Mouse (Mus musculus) liver, embryonic 11.5 days (tissue): Measurements from ENCODE around the gene Abl1. TPM values are rescaled to one million over a fixed set of nuclear protein-coding genes. Genes with fewer than 3 reads are reported as not detected.
A peak's percentile ranks its signal among the peaks of the same experiment; 100 is the strongest.

Experiments
- ATAC-seq: fragments of 200-750 bp; cut with Nextera tagmentation; replicated peaks from 2 replicates; pipeline ENCODE4 v1.8.0; 2017; ENCODE audit warnings: moderate number of reproducible peaks, mild to moderate bottlenecking, moderate TSS enrichment, moderate library complexity; ENCODE audit not compliant: low FRiP score
- DNase-seq: peaks from one replicate; pipeline ENCODE4 v3.0.0-alpha.2; 2017; ENCODE audit warnings: low spot score
- H3K27ac ChIP-seq: fragments of 300-500 bp; sonication (generic); 2 replicates; pipeline ENCODE4 v1.5.1; 2014; ENCODE audit warnings: mild to moderate bottlenecking, low read depth, low read length, control low read depth
- H3K27me3 ChIP-seq: fragments of 300-500 bp; sonication (generic); replicated peaks from 2 replicates; pipeline ENCODE4 v1.6.1; 2014; ENCODE audit warnings: low read length, mixed read lengths; ENCODE audit not compliant: control insufficient read depth, insufficient read depth
- H3K36me3 ChIP-seq: fragments of 300-500 bp; sonication (generic); 2 replicates; pipeline ENCODE4 v1.6.1; 2014; ENCODE audit warnings: mild to moderate bottlenecking, low read length, moderate library complexity, mixed read lengths; ENCODE audit not compliant: control insufficient read depth, insufficient read depth
- H3K4me1 ChIP-seq: fragments of 300-500 bp; sonication (generic); replicated peaks from 2 replicates; pipeline ENCODE4 v1.6.1; 2014; ENCODE audit warnings: low read length, mixed read lengths; ENCODE audit not compliant: control insufficient read depth, insufficient read depth
- H3K4me2 ChIP-seq: fragments of 300-500 bp; sonication (generic); 2 replicates; pipeline ENCODE4 v1.6.1; 2014; ENCODE audit warnings: mild to moderate bottlenecking, control low read depth, moderate library complexity
- H3K4me3 ChIP-seq: fragments of 300-500 bp; sonication (generic); 2 replicates; pipeline ENCODE4 v1.5.1; 2014; ENCODE audit warnings: low read depth, low read length, control low read depth
- H3K9ac ChIP-seq: fragments of 300-500 bp; sonication (generic); 2 replicates; pipeline ENCODE4 v1.6.1; 2014; ENCODE audit warnings: low read depth, low read length, control low read depth
- H3K9me3 ChIP-seq: fragments of 300-500 bp; sonication (generic); 2 replicates; pipeline ENCODE4 v1.6.1; 2016; ENCODE audit warnings: low read length, inconsistent platforms, mixed read lengths; ENCODE audit not compliant: control insufficient read depth
- WGBS: fragments of 180-500 bp; shearing (Covaris S2); extraction: QIAGEN DNeasy Blood & Tissue Kit; methylation state at CpG from one replicate; pipeline ENCODE4 v1.1.7; 2014; 5-methylcytosine and 5-hydroxymethylcytosine counted together
- polyA plus RNA-seq: library from polyadenylated mRNA; unstranded; fragments of >200 nt; fragmentation: Nextera tagmentation; extraction: Ambion mirVana; gene quantifications from 2 replicates; pipeline ENCODE4 v1.2.1, GENCODE M21; 2014

Abl1 gene
- polyA plus RNA-seq, 1 experiment from 2014 or later: 28.9 TPM

- H3K9me3 ChIP-seq: no peaks in the 10 kb centered on the region
- 19% methylated on average over 4 of the region's 4 CpGs for WGBS
- peak overlapping the region; percentile 82; the same call in 1 of the 2 replicates for H3K9ac ChIP-seq
- H3K27ac ChIP-seq: peak overlapping the region; percentile 59; the same call in 1 of the 2 replicates
- peaks cover 39% of the 10 kb centered on the region for H3K4me1 ChIP-seq
- H3K36me3 ChIP-seq: no peaks in the 10 kb centered on the region
- ATAC-seq: no peak
- no peaks in the 10 kb centered on the region for H3K27me3 ChIP-seq
- H3K4me3 ChIP-seq: peak overlapping the region; percentile 67
- no peak for DNase-seq
- peak overlapping the region; percentile 76 for H3K4me2 ChIP-seq
Observed at GRCm38 (mm10) chr2:31761585-31761984, 73.4 kb downstream of the Abl1 start.

GRCm38 (mm10) chr2:31762155-31762554 is 74.0 kb downstream of the Abl1 start:
- Histone ChIP-seq H3K9me3 (no peaks in the 10 kb centered on the region), H3K27me3 (no peaks in the 10 kb centered on the region), H3K4me2 (peak overlapping the region; percentile 76), H3K4me3 (peak overlapping the region; percentile 67), H3K27ac (no peak overlapping the region), H3K36me3 (no peaks in the 10 kb centered on the region), H3K4me1 (peaks cover 39% of the 10 kb centered on the region), H3K9ac (no peak overlapping the region)
- WGBS: 69% methylated on average over 3 of the region's 3 CpGs
- ATAC-seq (no peak), DNase-seq (no peak)

- no peak overlapping the region for H3K9ac ChIP-seq
- no peak for ATAC-seq
- H3K4me2 ChIP-seq: peak overlapping the region; percentile 33
- H3K36me3 ChIP-seq: no peaks in the 10 kb centered on the region
- 43% methylated on average over 2 of the region's 2 CpGs for WGBS
- no peak for DNase-seq
- H3K27ac ChIP-seq: no peak overlapping the region
- no peaks in the 10 kb centered on the region for H3K9me3 ChIP-seq
- no peaks in the 10 kb centered on the region for H3K27me3 ChIP-seq
- H3K4me3 ChIP-seq: no peak overlapping the region
- H3K4me1 ChIP-seq: peaks cover 43% of the 10 kb centered on the region
Observed at GRCm38 (mm10) chr2:31762853-31763252, 74.7 kb downstream of the Abl1 start.

- Histone ChIP-seq H3K36me3 (no peaks in the 10 kb centered on the region), H3K4me1 (peaks cover 46% of the 10 kb centered on the region), H3K9ac (no peak overlapping the region), H3K27ac (no peak overlapping the region), H3K4me2 (peak overlapping the region; percentile 33), H3K27me3 (no peaks in the 10 kb centered on the region), H3K4me3 (no peak overlapping the region), H3K9me3 (no peaks in the 10 kb centered on the region)
- ATAC-seq: no peak
- WGBS: 24% methylated on average over 2 of the region's 2 CpGs
- DNase-seq: no peak
Observed at GRCm38 (mm10) chr2:31763271-31763670, 75.1 kb downstream of the Abl1 start.

GRCm38 (mm10) chr2:31767104-31767503 is 78.9 kb downstream of the Abl1 start:
- Histone ChIP-seq H3K4me3 (no peak overlapping the region), H3K4me1 (peaks cover 56% of the 10 kb centered on the region), H3K36me3 (no peaks in the 10 kb centered on the region), H3K27me3 (no peaks in the 10 kb centered on the region), H3K9ac (no peak overlapping the region), H3K27ac (no peak overlapping the region), H3K9me3 (no peaks in the 10 kb centered on the region), H3K4me2 (no peak overlapping the region)
- 93% methylated on average over 6 of the region's 6 CpGs for WGBS
- no peak for DNase-seq
- no peak for ATAC-seq

GRCm38 (mm10) chr2:31767815-31768214 is 79.6 kb downstream of the Abl1 start:
- H3K27ac ChIP-seq: no peak overlapping the region
- ATAC-seq (no peak), DNase-seq (no peak)
- 83% methylated on average over 4 of the region's 4 CpGs for WGBS
- no peaks in the 10 kb centered on the region for H3K9me3 ChIP-seq
- peaks cover 49% of the 10 kb centered on the region for H3K4me1 ChIP-seq
- H3K27me3 ChIP-seq: no peaks in the 10 kb centered on the region
- H3K4me3 ChIP-seq: no peak overlapping the region
- no peaks in the 10 kb centered on the region for H3K36me3 ChIP-seq
- H3K4me2 ChIP-seq: no peak overlapping the region
- no peak overlapping the region for H3K9ac ChIP-seq

GRCm38 (mm10) chr2:31769115-31769514 is 80.9 kb downstream of the Abl1 start:
- no peak overlapping the region for H3K9ac ChIP-seq
- DNase-seq: no peak
- WGBS: 41% methylated on average over 4 of the region's 4 CpGs
- H3K9me3 ChIP-seq: no peaks in the 10 kb centered on the region
- H3K4me3 ChIP-seq: no peak overlapping the region
- H3K27me3 ChIP-seq: no peaks in the 10 kb centered on the region
- peaks cover 40% of the 10 kb centered on the region for H3K4me1 ChIP-seq
- no peaks in the 10 kb centered on the region for H3K36me3 ChIP-seq
- peak overlapping the region; percentile 60 for H3K27ac ChIP-seq
- peak overlapping the region; percentile 37 for H3K4me2 ChIP-seq
- ATAC-seq: no peak

- H3K4me1 ChIP-seq: peaks cover 40% of the 10 kb centered on the region
- no peak overlapping the region for H3K4me3 ChIP-seq
- no peaks in the 10 kb centered on the region for H3K36me3 ChIP-seq
- ATAC-seq: 0 out of 2 replicates have a peak, but pooled peaks have one; percentile 36
- H3K9me3 ChIP-seq: no peaks in the 10 kb centered on the region
- DNase-seq: no peak
- 29% methylated on average over 6 of the region's 6 CpGs for WGBS
- H3K9ac ChIP-seq: no peak overlapping the region
- no peaks in the 10 kb centered on the region for H3K27me3 ChIP-seq
- peak overlapping the region; percentile 60 for H3K27ac ChIP-seq
- peak overlapping the region; percentile 37 for H3K4me2 ChIP-seq
Observed at GRCm38 (mm10) chr2:31769631-31770111, 81.5 kb downstream of the Abl1 start.

- Histone ChIP-seq H3K27ac (peak overlapping the region; percentile 60), H3K9ac (no peak overlapping the region), H3K4me3 (no peak overlapping the region), H3K4me1 (peaks cover 37% of the 10 kb centered on the region), H3K27me3 (no peaks in the 10 kb centered on the region), H3K36me3 (no peaks in the 10 kb centered on the region), H3K9me3 (no peaks in the 10 kb centered on the region), H3K4me2 (peak overlapping the region; percentile 25)
- ATAC-seq (0 out of 2 replicates have a peak, but pooled peaks have one; percentile 34), DNase-seq (no peak)
- WGBS: 21% methylated on average over 7 of the region's 7 CpGs
Observed at GRCm38 (mm10) chr2:31770781-31771441, 82.7 kb downstream of the Abl1 start.
